Mouse (Mus musculus): Measurements from ENCODE around the gene Shank2. TPM values are rescaled to one million over a fixed set of nuclear protein-coding genes. Genes with fewer than 3 reads are reported as not detected.

The Shank2 gene
- total RNA-seq, 2 experiments from 2014 or later = 0.18 TPM; not detected in 1

- ATAC-seq (ENCODE audit: poor library complexity, severe bottlenecking) = no peak
Measured at GRCm38 (mm10) chr7:144411967-144412906, 410.5 kb downstream of the Shank2 start.

GRCm38 (mm10) chr7:144414632-144415031 lies 412.9 kb downstream of the Shank2 start:
- no peak for ATAC-seq (ENCODE audit: poor library complexity, severe bottlenecking)

GRCm38 (mm10) chr7:144415795-144416194 lies 414.1 kb downstream of the Shank2 start:
- no peak for ATAC-seq (ENCODE audit: poor library complexity, severe bottlenecking)

GRCm38 (mm10) chr7:144417234-144417633 lies 415.5 kb downstream of the Shank2 start:
- no peak for ATAC-seq (ENCODE audit: poor library complexity, severe bottlenecking)

- no peak for ATAC-seq (ENCODE audit: poor library complexity, severe bottlenecking)
Measured at GRCm38 (mm10) chr7:144417644-144418343, 416.1 kb downstream of the Shank2 start.

GRCm38 (mm10) chr7:144420552-144420951 lies 418.8 kb downstream of the Shank2 start:
- ATAC-seq (ENCODE audit: poor library complexity, severe bottlenecking) = peak; percentile 35

- no peak for ATAC-seq (ENCODE audit: poor library complexity, severe bottlenecking)
Measured at GRCm38 (mm10) chr7:144421478-144421877, 419.8 kb downstream of the Shank2 start.

GRCm38 (mm10) chr7:144425953-144426352 lies 424.2 kb downstream of the Shank2 start:
- ATAC-seq (ENCODE audit: poor library complexity, severe bottlenecking) = no peak

- ATAC-seq (ENCODE audit: poor library complexity, severe bottlenecking) = no peak
Measured at GRCm38 (mm10) chr7:144426594-144426993, 424.9 kb downstream of the Shank2 start.

GRCm38 (mm10) chr7:144427460-144427859 lies 425.7 kb downstream of the Shank2 start:
- peak; percentile 50 for ATAC-seq (ENCODE audit: poor library complexity, severe bottlenecking)

- ATAC-seq (ENCODE audit: poor library complexity, severe bottlenecking) = no peak
Measured at GRCm38 (mm10) chr7:144432920-144433319, 431.2 kb downstream of the Shank2 start.

- ATAC-seq (ENCODE audit: poor library complexity, severe bottlenecking) = peak; percentile 34; the same call in 1 of the 2 replicates
Measured at GRCm38 (mm10) chr7:144438811-144439210, 437.1 kb downstream of the Shank2 start.

GRCm38 (mm10) chr7:144441466-144441865 lies 439.7 kb downstream of the Shank2 start:
- ATAC-seq (ENCODE audit: poor library complexity, severe bottlenecking) = no peak

- ATAC-seq (ENCODE audit: poor library complexity, severe bottlenecking) = no peak
Measured at GRCm38 (mm10) chr7:144441976-144442375, 440.2 kb downstream of the Shank2 start.

GRCm38 (mm10) chr7:144444788-144445187 lies 443.1 kb downstream of the Shank2 start:
- ATAC-seq (ENCODE audit: poor library complexity, severe bottlenecking) = no peak

- peak; percentile 88 for ATAC-seq (ENCODE audit: poor library complexity, severe bottlenecking)
Measured at GRCm38 (mm10) chr7:144447146-144447545, 445.4 kb downstream of the Shank2 start.

- no peak for ATAC-seq (ENCODE audit: poor library complexity, severe bottlenecking)
Measured at GRCm38 (mm10) chr7:144448186-144448585, 446.5 kb downstream of the Shank2 start.

GRCm38 (mm10) chr7:144449637-144450570 lies 448.2 kb downstream of the Shank2 start:
- no peak for ATAC-seq (ENCODE audit: poor library complexity, severe bottlenecking)

- no peak for ATAC-seq (ENCODE audit: poor library complexity, severe bottlenecking)
Measured at GRCm38 (mm10) chr7:144450661-144451060, 448.9 kb downstream of the Shank2 start.

GRCm38 (mm10) chr7:144458881-144459280 lies 457.2 kb downstream of the Shank2 start:
- ATAC-seq (ENCODE audit: poor library complexity, severe bottlenecking) = no peak

All from megakaryocyte, adult 5-6 weeks (primary cell).